Mouse (Mus musculus) neural tube, embryonic 11.5 days (tissue): ENCODE results near the gene Calcoco2. TPM values are rescaled to one million over a fixed set of nuclear protein-coding genes. Genes with fewer than 3 reads are reported as not detected.

ENCODE experiments used
- ATAC-seq: fragments of 200-750 bp; cut with Nextera tagmentation; 2 replicates; pipeline ENCODE4 v1.8.0; 2017; ENCODE audit warnings: moderate number of reproducible peaks, mild to moderate bottlenecking, moderate TSS enrichment, moderate library complexity; ENCODE audit not compliant: insufficient read depth, low FRiP score, low TSS enrichment
- DNase-seq: peaks from one replicate; pipeline ENCODE4 v3.0.0-alpha.2; 2015; ENCODE audit warnings: low spot score
- H3K27ac ChIP-seq: fragments of 300-500 bp; sonication (generic); 2 replicates; pipeline ENCODE4 v1.5.1; 2014; ENCODE audit warnings: low read depth, mild to moderate bottlenecking, low read length
- H3K27me3 ChIP-seq: fragments of 300-500 bp; sonication (generic); 2 replicates; pipeline ENCODE4 v1.6.1; 2014; ENCODE audit warnings: mild to moderate bottlenecking, low read length, mixed read lengths; ENCODE audit not compliant: control insufficient read depth, insufficient read depth
- H3K36me3 ChIP-seq: fragments of 300-500 bp; sonication (generic); 2 replicates; pipeline ENCODE4 v1.6.1; 2014; ENCODE audit warnings: mild to moderate bottlenecking, low read length, moderate library complexity, mixed read lengths; ENCODE audit not compliant: control insufficient read depth, insufficient read depth
- H3K4me1 ChIP-seq: fragments of 300-500 bp; sonication (generic); 2 replicates; pipeline ENCODE4 v1.6.1; 2014; ENCODE audit warnings: low read length, mixed read lengths; ENCODE audit not compliant: control insufficient read depth, insufficient read depth
- H3K4me2 ChIP-seq: fragments of 300-500 bp; sonication (generic); 2 replicates; pipeline ENCODE4 v1.6.1; 2014; ENCODE audit warnings: low read depth, mild to moderate bottlenecking, moderate library complexity
- H3K4me3 ChIP-seq: fragments of 300-500 bp; sonication (generic); 2 replicates; pipeline ENCODE4 v1.5.1; 2014; ENCODE audit warnings: low read depth, low read length
- H3K9ac ChIP-seq: fragments of 300-500 bp; sonication (generic); 2 replicates; pipeline ENCODE4 v1.6.1; 2014; ENCODE audit warnings: mild to moderate bottlenecking, low read length
- H3K9me3 ChIP-seq: fragments of 300-500 bp; sonication (generic); 2 replicates; pipeline ENCODE4 v1.6.1; 2016; ENCODE audit warnings: low read length; ENCODE audit not compliant: control insufficient read depth
- WGBS: fragments of 180-500 bp; shearing (Covaris S2); extraction: QIAGEN DNeasy Blood & Tissue Kit; methylation state at CpG from one replicate; pipeline ENCODE4 v1.1.7; 2014; 5-methylcytosine and 5-hydroxymethylcytosine counted together
- polyA plus RNA-seq: library from polyadenylated mRNA; unstranded; fragments of >200 nt; fragmentation: Nextera tagmentation; extraction: Ambion mirVana; gene quantifications from 2 replicates; pipeline ENCODE4 v1.2.1, GENCODE M21; 2014

The Calcoco2 gene
- polyA plus RNA-seq, 1 experiment from 2014 or later = not detected

GRCm38 (mm10) chr11:96058309-96058708 is 53.5 kb downstream of the Calcoco2 start:
- Histone ChIP-seq H3K4me2 (no peak overlapping the region), H3K4me1 (peaks cover under 1% of the 10 kb centered on the region), H3K4me3 (no peak overlapping the region), H3K27me3 (no peaks in the 10 kb centered on the region), H3K36me3 (peaks cover 11% of the 10 kb centered on the region), H3K9me3 (no peaks in the 10 kb centered on the region), H3K9ac (no peak overlapping the region), H3K27ac (no peak overlapping the region)
- DNase-seq = no peak
- 95% methylated on average over 4 of the region's 4 CpGs for WGBS
- ATAC-seq = no peak

DNA sequence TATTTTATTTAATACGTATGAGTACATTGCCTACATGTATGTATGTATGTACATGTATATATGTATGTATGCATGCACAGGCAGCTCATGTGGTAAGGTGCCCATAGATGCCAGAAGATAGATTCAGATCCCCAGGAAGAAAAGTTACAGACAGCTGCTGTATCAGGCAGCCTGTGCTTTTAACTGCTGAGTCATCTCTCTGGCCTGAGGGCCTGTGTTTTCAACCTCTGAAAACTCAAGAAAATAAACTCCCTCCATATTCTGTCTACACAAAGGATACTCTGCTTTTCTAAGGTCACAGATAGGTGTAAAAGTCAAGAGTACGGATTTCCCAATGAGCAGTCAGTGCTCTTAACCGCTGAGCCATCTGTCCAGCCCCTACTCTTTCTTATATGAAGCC is 60.9 kb downstream of the Calcoco2 start:
- no peak overlapping the region for H3K27ac ChIP-seq
- H3K9me3 ChIP-seq = no peaks in the 10 kb centered on the region
- ATAC-seq (no peak), DNase-seq (no peak)
- H3K4me3 ChIP-seq = no peak overlapping the region
- no peak overlapping the region for H3K9ac ChIP-seq
- WGBS = 91% methylated on average over 3 of the region's 3 CpGs
- no peak overlapping the region for H3K4me2 ChIP-seq
- H3K36me3 ChIP-seq = peaks cover 21% of the 10 kb centered on the region
- H3K4me1 ChIP-seq = no peaks in the 10 kb centered on the region
- H3K27me3 ChIP-seq = no peaks in the 10 kb centered on the region

- ATAC-seq = no peak
- Histone ChIP-seq H3K36me3 (peaks cover 21% of the 10 kb centered on the region), H3K4me3 (no peak overlapping the region), H3K4me1 (no peaks in the 10 kb centered on the region), H3K9me3 (no peaks in the 10 kb centered on the region), H3K27me3 (no peaks in the 10 kb centered on the region), H3K4me2 (no peak overlapping the region), H3K27ac (no peak overlapping the region), H3K9ac (no peak overlapping the region)
- WGBS = 86% methylated on average over 4 of the region's 4 CpGs
- DNase-seq = no peak
Measured at GRCm38 (mm10) chr11:96049939-96050338, 61.8 kb downstream of the Calcoco2 start.

Other genes with a start within 250 kb of the Calcoco2 start
- not detected in 2 replicates for gene B4galnt2, start 197.1 kb downstream of the Calcoco2 start, polyA plus RNA-seq
- 80.8 and 84.4 TPM in 2 replicates for gene Igf2bp1, start 106.0 kb downstream of the Calcoco2 start, polyA plus RNA-seq
- gene Gip, start 87.4 kb downstream of the Calcoco2 start, polyA plus RNA-seq = not detected in 2 replicates
- gene Snf8, start 77.1 kb downstream of the Calcoco2 start, polyA plus RNA-seq = 41.7 and 46.6 TPM in 2 replicates
- gene Ube2z, start 46.6 kb downstream of the Calcoco2 start, polyA plus RNA-seq = 26.7 and 29.7 TPM in 2 replicates
- 551 and 560 TPM in 2 replicates for gene Atp5g1, start 36.3 kb downstream of the Calcoco2 start, polyA plus RNA-seq
- gene Ttll6, start 21.8 kb upstream of the Calcoco2 start, polyA plus RNA-seq = not detected in 2 replicates
- gene Hoxb13, start 82.4 kb upstream of the Calcoco2 start, polyA plus RNA-seq = 0.33 and 0.35 TPM in 2 replicates
- 60.7 and 67.9 TPM in 2 replicates for gene Hoxb9, start 159.5 kb upstream of the Calcoco2 start, polyA plus RNA-seq
- 27.9 and 28.2 TPM in 2 replicates for gene Hoxb8, start 169.9 kb upstream of the Calcoco2 start, polyA plus RNA-seq
- gene Hoxb7, start 174.7 kb upstream of the Calcoco2 start, polyA plus RNA-seq = 65.5 and 65.9 TPM in 2 replicates
- 81.4 and 87.2 TPM in 2 replicates for gene Hoxb6, start 180.5 kb upstream of the Calcoco2 start, polyA plus RNA-seq
- gene Hoxb5, start 191.4 kb upstream of the Calcoco2 start, polyA plus RNA-seq = 49.0 and 49.1 TPM in 2 replicates
- 3.1 and 3.8 TPM in 2 replicates for gene Hoxb4, start 206.3 kb upstream of the Calcoco2 start, polyA plus RNA-seq
- 10.3 and 14.2 TPM in 2 replicates for gene Hoxb3, start 211.4 kb upstream of the Calcoco2 start, polyA plus RNA-seq
- 88.2 and 89.0 TPM in 2 replicates for gene Hoxb2, start 238.6 kb upstream of the Calcoco2 start, polyA plus RNA-seq